Mouse (Mus musculus) megakaryocyte progenitor cell, adult 5-6 weeks (primary cell): ENCODE measurements around the gene Endov. TPM values are rescaled to one million over a fixed set of nuclear protein-coding genes. Genes with fewer than 3 reads are reported as not detected.

ENCODE experiments used
- total RNA-seq, 2 experiments: library from RNA; stranded (forward) in 1 of 2; stranded (reverse) in 1 of 2; fragments of 157-497, 149-512 nt in 1 of 2; fragments of 200-1000 nt in 1 of 2; gene quantifications; 2 replicates each; pipeline versions ENCODE4 v1.2.3 to v1.2.4; 2015 to 2017

Gene Endov
- total RNA-seq, 2 experiments from 2014 or later: 6.4 to 8.7 TPM

Other genes with a start within 250 kb of the Endov start
- 29.4 and 29.5 TPM in 2 replicates for gene Gaa, start 223.5 kb upstream of the Endov start, total RNA-seq (2015)
- 25.2 and 26.9 TPM in 2 replicates for gene Gaa, start 223.5 kb upstream of the Endov start, total RNA-seq (2017)
- 320 and 348 TPM in 2 replicates for gene Eif4a3, start 191.3 kb upstream of the Endov start, total RNA-seq (2015)
- 218 and 242 TPM in 2 replicates for gene Eif4a3, start 191.3 kb upstream of the Endov start, total RNA-seq (2017)
- gene Card14, start 183.6 kb upstream of the Endov start, total RNA-seq (2015): not detected in 2 replicates
- gene Card14, start 183.6 kb upstream of the Endov start, total RNA-seq (2017): not detected in 2 replicates
- gene Sgsh, start 135.8 kb upstream of the Endov start, total RNA-seq (2015): 2.9 and 5.4 TPM in 2 replicates
- 3.9 and 4.6 TPM in 2 replicates for gene Sgsh, start 135.8 kb upstream of the Endov start, total RNA-seq (2017)
- 0.17 and 0.72 TPM in 2 replicates for gene Slc26a11, start 135.8 kb upstream of the Endov start, total RNA-seq (2015)
- 0.34 TPM in 1 of 2 replicates, not detected in the other for gene Slc26a11, start 135.8 kb upstream of the Endov start, total RNA-seq (2017)
- gene Rnf213, start 98.2 kb upstream of the Endov start, total RNA-seq (2015): 62.9 and 69.5 TPM in 2 replicates
- gene Rnf213, start 98.2 kb upstream of the Endov start, total RNA-seq (2017): 36.4 and 45.5 TPM in 2 replicates
- not detected in 2 replicates for gene Nptx1, start 56.4 kb downstream of the Endov start, total RNA-seq (2015)
- not detected in 2 replicates for gene Nptx1, start 56.4 kb downstream of the Endov start, total RNA-seq (2017)
- gene Rptor, start 111.6 kb downstream of the Endov start, total RNA-seq (2015): 14.0 and 16.1 TPM in 2 replicates
- 13.2 and 17.8 TPM in 2 replicates for gene Rptor, start 111.6 kb downstream of the Endov start, total RNA-seq (2017)